Mouse (Mus musculus): Measurements from ENCODE around the gene Lmod2.

Lmod2 gene

GRCm38 (mm10) chr6:24642960-24643359 is 45.4 kb downstream of the Lmod2 start:
- DNase-seq = no peak

- DNase-seq = no peak
Observed at GRCm38 (mm10) chr6:24645346-24646053, 47.9 kb downstream of the Lmod2 start.

- no peak for DNase-seq
Observed at GRCm38 (mm10) chr6:24647103-24647691, 49.6 kb downstream of the Lmod2 start.

GRCm38 (mm10) chr6:24648403-24648802 is 50.8 kb downstream of the Lmod2 start:
- DNase-seq = no peak

- DNase-seq = no peak
Observed at GRCm38 (mm10) chr6:24650719-24651118, 53.2 kb downstream of the Lmod2 start.

GRCm38 (mm10) chr6:24651538-24651937 is 54.0 kb downstream of the Lmod2 start:
- DNase-seq = no peak

Measured in cerebellum, postnatal 14 days (tissue).